Mouse (Mus musculus): ENCODE data around the gene Adipor2. TPM values are rescaled to one million over a fixed set of nuclear protein-coding genes. Genes with fewer than 3 reads are reported as not detected.
A peak's percentile ranks its signal among the peaks of the same experiment; 100 is the strongest.
"Not testable (repeated sequence)": the region's sequence is repeated elsewhere in the genome, so short reads cannot be mapped to it uniquely, and the experiment has no call there.

The Adipor2 gene
- polyA plus RNA-seq, 1 experiment from 2014 or later = 18.7 TPM

- Histone ChIP-seq H3K4me1 (ENCODE audit: control insufficient read depth, insufficient read depth, low read length) (no peaks in the 10 kb centered on the region), H3K27ac (replicated peaks; ENCODE audit: low read depth, low read length) (no peak overlapping the region), H3K9me3 (ENCODE audit: control insufficient read depth, low read length) (no peaks in the 10 kb centered on the region), H3K9ac (ENCODE audit: low read length) (no peak overlapping the region), H3K36me3 (ENCODE audit: control insufficient read depth, insufficient read depth, low read length) (peaks cover 19% of the 10 kb centered on the region), H3K4me2 (ENCODE audit: low read depth, severe bottlenecking) (no peak overlapping the region), H3K4me3 (ENCODE audit: low read depth, low read length) (no peak overlapping the region), H3K27me3 (ENCODE audit: control insufficient read depth, insufficient read depth, low read length) (no peaks in the 10 kb centered on the region)
- DNase-seq (ENCODE audit: low spot score) (no peak), ATAC-seq (ENCODE audit: insufficient number of reproducible peaks, low FRiP score, low TSS enrichment, low read depth) (no peak)
- WGBS = 90% methylated on average over 3 of the region's 3 CpGs
Measured at GRCm38 (mm10) chr6:119360925-119361702, 56.4 kb downstream of the Adipor2 start.

- H3K27ac ChIP-seq (replicated peaks; ENCODE audit: low read depth, low read length); H3K27me3 ChIP-seq (ENCODE audit: control insufficient read depth, insufficient read depth, low read length); ATAC-seq (ENCODE audit: insufficient number of reproducible peaks, low FRiP score, low TSS enrichment, low read depth); DNase-seq (ENCODE audit: low spot score); H3K4me1 ChIP-seq (ENCODE audit: control insufficient read depth, insufficient read depth, low read length); H3K9me3 ChIP-seq (ENCODE audit: control insufficient read depth, low read length); H3K4me2 ChIP-seq (ENCODE audit: low read depth, severe bottlenecking); H3K9ac ChIP-seq (ENCODE audit: low read length); H3K4me3 ChIP-seq (ENCODE audit: low read depth, low read length): not testable (repeated sequence)
- H3K36me3 ChIP-seq (ENCODE audit: control insufficient read depth, insufficient read depth, low read length) = peaks cover 22% of the 10 kb centered on the region
- WGBS = 93% methylated on average over 6 of the region's 6 CpGs
Measured at GRCm38 (mm10) chr6:119360250-119360649, 57.3 kb downstream of the Adipor2 start.

GRCm38 (mm10) chr6:119358020-119358571, 59.4 kb downstream of the Adipor2 start:
- H3K4me1 ChIP-seq (ENCODE audit: control insufficient read depth, insufficient read depth, low read length) = no peaks in the 10 kb centered on the region
- H3K4me2 ChIP-seq (ENCODE audit: low read depth, severe bottlenecking) = no peak overlapping the region
- H3K36me3 ChIP-seq (ENCODE audit: control insufficient read depth, insufficient read depth, low read length) = peaks cover 26% of the 10 kb centered on the region
- DNase-seq (ENCODE audit: low spot score) (no peak), ATAC-seq (ENCODE audit: insufficient number of reproducible peaks, low FRiP score, low TSS enrichment, low read depth) (no peak)
- H3K27ac ChIP-seq (replicated peaks; ENCODE audit: low read depth, low read length) = no peak overlapping the region
- WGBS = 93% methylated on average over 8 of the region's 8 CpGs
- H3K9ac ChIP-seq (ENCODE audit: low read length) = no peak overlapping the region
- no peaks in the 10 kb centered on the region for H3K27me3 ChIP-seq (ENCODE audit: control insufficient read depth, insufficient read depth, low read length)
- no peaks in the 10 kb centered on the region for H3K9me3 ChIP-seq (ENCODE audit: control insufficient read depth, low read length)
- no peak overlapping the region for H3K4me3 ChIP-seq (ENCODE audit: low read depth, low read length)

GRCm38 (mm10) chr6:119352501-119352900, 65.0 kb downstream of the Adipor2 start:
- ATAC-seq (ENCODE audit: insufficient number of reproducible peaks, low FRiP score, low TSS enrichment, low read depth) (no peak), DNase-seq (ENCODE audit: low spot score) (no peak)
- 86% methylated on average over 6 of the region's 6 CpGs for WGBS
- Histone ChIP-seq H3K4me3 (ENCODE audit: low read depth, low read length) (no peak overlapping the region), H3K9ac (ENCODE audit: low read length) (no peak overlapping the region), H3K27me3 (ENCODE audit: control insufficient read depth, insufficient read depth, low read length) (no peaks in the 10 kb centered on the region), H3K4me1 (ENCODE audit: control insufficient read depth, insufficient read depth, low read length) (no peaks in the 10 kb centered on the region), H3K4me2 (ENCODE audit: low read depth, severe bottlenecking) (no peak overlapping the region), H3K36me3 (ENCODE audit: control insufficient read depth, insufficient read depth, low read length) (peaks cover 15% of the 10 kb centered on the region), H3K27ac (replicated peaks; ENCODE audit: low read depth, low read length) (no peak overlapping the region), H3K9me3 (ENCODE audit: control insufficient read depth, low read length) (no peaks in the 10 kb centered on the region)

GRCm38 (mm10) chr6:119351656-119352055, 65.8 kb downstream of the Adipor2 start:
- Histone ChIP-seq H3K36me3 (ENCODE audit: control insufficient read depth, insufficient read depth, low read length) (peaks cover 12% of the 10 kb centered on the region), H3K27me3 (ENCODE audit: control insufficient read depth, insufficient read depth, low read length) (no peaks in the 10 kb centered on the region), H3K4me1 (ENCODE audit: control insufficient read depth, insufficient read depth, low read length) (no peaks in the 10 kb centered on the region), H3K4me3 (ENCODE audit: low read depth, low read length) (no peak overlapping the region), H3K9ac (ENCODE audit: low read length) (no peak overlapping the region), H3K4me2 (ENCODE audit: low read depth, severe bottlenecking) (no peak overlapping the region), H3K27ac (replicated peaks; ENCODE audit: low read depth, low read length) (no peak overlapping the region), H3K9me3 (ENCODE audit: control insufficient read depth, low read length) (no peaks in the 10 kb centered on the region)
- 82% methylated on average over 8 of the region's 8 CpGs for WGBS
- no peak for ATAC-seq (ENCODE audit: insufficient number of reproducible peaks, low FRiP score, low TSS enrichment, low read depth)
- DNase-seq (ENCODE audit: low spot score) = no peak

- 87% methylated on average over 9 of the region's 9 CpGs for WGBS
- H3K4me2 ChIP-seq (ENCODE audit: low read depth, severe bottlenecking) = no peak overlapping the region
- no peak for DNase-seq (ENCODE audit: low spot score)
Measured at GRCm38 (mm10) chr6:119350703-119351198, 66.8 kb downstream of the Adipor2 start.

GRCm38 (mm10) chr6:119348234-119348633, 69.3 kb downstream of the Adipor2 start:
- WGBS = 0% methylated on average over 1 of the region's 1 CpGs

More at GRCm38 (mm10) chr6:119350703-119351198, 66.8 kb downstream of the Adipor2 start:
- no peak overlapping the region for H3K27ac ChIP-seq (replicated peaks; ENCODE audit: low read depth, low read length)
- H3K27me3 ChIP-seq (ENCODE audit: control insufficient read depth, insufficient read depth, low read length) = no peaks in the 10 kb centered on the region
- H3K9me3 ChIP-seq (ENCODE audit: control insufficient read depth, low read length) = no peaks in the 10 kb centered on the region
- H3K9ac ChIP-seq (ENCODE audit: low read length) = no peak overlapping the region
- peaks cover 11% of the 10 kb centered on the region; the same call in 1 of the 2 replicates for H3K36me3 ChIP-seq (ENCODE audit: control insufficient read depth, insufficient read depth, low read length)
- ATAC-seq (ENCODE audit: insufficient number of reproducible peaks, low FRiP score, low TSS enrichment, low read depth) = no peak
- no peak overlapping the region for H3K4me3 ChIP-seq (ENCODE audit: low read depth, low read length)
- no peaks in the 10 kb centered on the region for H3K4me1 ChIP-seq (ENCODE audit: control insufficient read depth, insufficient read depth, low read length)

GRCm38 (mm10) chr6:119347813-119348212, 69.7 kb downstream of the Adipor2 start:
- WGBS = 79% methylated on average over 5 of the region's 5 CpGs

More at GRCm38 (mm10) chr6:119348234-119348633, 69.3 kb downstream of the Adipor2 start:
- DNase-seq (ENCODE audit: low spot score) (peak; percentile 92), ATAC-seq (ENCODE audit: insufficient number of reproducible peaks, low FRiP score, low TSS enrichment, low read depth) (no peak)
- Histone ChIP-seq H3K9me3 (ENCODE audit: control insufficient read depth, low read length) (no peaks in the 10 kb centered on the region), H3K27me3 (ENCODE audit: control insufficient read depth, insufficient read depth, low read length) (no peaks in the 10 kb centered on the region), H3K4me3 (ENCODE audit: low read depth, low read length) (no peak overlapping the region), H3K4me1 (ENCODE audit: control insufficient read depth, insufficient read depth, low read length) (no peaks in the 10 kb centered on the region), H3K9ac (ENCODE audit: low read length) (no peak overlapping the region), H3K4me2 (ENCODE audit: low read depth, severe bottlenecking) (no peak overlapping the region), H3K36me3 (ENCODE audit: control insufficient read depth, insufficient read depth, low read length) (no peaks in the 10 kb centered on the region), H3K27ac (replicated peaks; ENCODE audit: low read depth, low read length) (no peak overlapping the region)

More at GRCm38 (mm10) chr6:119347813-119348212, 69.7 kb downstream of the Adipor2 start:
- H3K4me1 ChIP-seq (ENCODE audit: control insufficient read depth, insufficient read depth, low read length) = no peaks in the 10 kb centered on the region
- no peaks in the 10 kb centered on the region for H3K36me3 ChIP-seq (ENCODE audit: control insufficient read depth, insufficient read depth, low read length)
- no peaks in the 10 kb centered on the region for H3K27me3 ChIP-seq (ENCODE audit: control insufficient read depth, insufficient read depth, low read length)
- no peak overlapping the region for H3K27ac ChIP-seq (replicated peaks; ENCODE audit: low read depth, low read length)
- no peak overlapping the region for H3K4me3 ChIP-seq (ENCODE audit: low read depth, low read length)
- ATAC-seq (ENCODE audit: insufficient number of reproducible peaks, low FRiP score, low TSS enrichment, low read depth) (no peak), DNase-seq (ENCODE audit: low spot score) (peak; percentile 20)
- H3K9me3 ChIP-seq (ENCODE audit: control insufficient read depth, low read length) = no peaks in the 10 kb centered on the region
- no peak overlapping the region for H3K9ac ChIP-seq (ENCODE audit: low read length)
- no peak overlapping the region for H3K4me2 ChIP-seq (ENCODE audit: low read depth, severe bottlenecking)
